Mouse (Mus musculus) urinary bladder, postnatal 4 days (tissue): ENCODE measurements around the gene Gnb5.
"Not testable (repeated sequence)": the region's sequence is repeated elsewhere in the genome, so short reads cannot be mapped to it uniquely, and the experiment has no call there.

Experiments
- DNase-seq, 2 experiments: peaks; one replicate each; pipeline ENCODE4 v3.0.0; 2021 to 2022; ENCODE audit warnings: low spot score in 2 of 2

Gene Gnb5

DNA sequence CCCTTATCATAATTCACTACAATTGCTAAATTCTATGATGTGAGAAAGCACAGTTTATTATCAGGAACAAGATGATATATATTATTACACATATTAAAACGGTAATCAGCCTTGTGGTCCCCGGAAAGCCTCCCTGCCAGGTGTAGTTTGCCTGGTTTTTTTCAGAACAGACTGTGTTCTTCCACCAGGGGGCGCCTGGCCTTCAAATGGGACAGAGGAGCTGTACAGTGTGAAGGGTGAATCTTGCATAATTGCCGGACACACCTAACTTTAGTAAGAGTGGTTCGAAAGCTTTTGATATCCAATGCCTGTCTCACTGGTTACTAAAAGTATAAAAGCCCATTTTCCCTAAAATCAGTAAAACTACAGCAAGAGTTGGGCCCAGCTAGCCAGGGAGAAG is 55.6 kb downstream of the Gnb5 start:
- DNase-seq: peak; percentile 46 to 81

DNA sequence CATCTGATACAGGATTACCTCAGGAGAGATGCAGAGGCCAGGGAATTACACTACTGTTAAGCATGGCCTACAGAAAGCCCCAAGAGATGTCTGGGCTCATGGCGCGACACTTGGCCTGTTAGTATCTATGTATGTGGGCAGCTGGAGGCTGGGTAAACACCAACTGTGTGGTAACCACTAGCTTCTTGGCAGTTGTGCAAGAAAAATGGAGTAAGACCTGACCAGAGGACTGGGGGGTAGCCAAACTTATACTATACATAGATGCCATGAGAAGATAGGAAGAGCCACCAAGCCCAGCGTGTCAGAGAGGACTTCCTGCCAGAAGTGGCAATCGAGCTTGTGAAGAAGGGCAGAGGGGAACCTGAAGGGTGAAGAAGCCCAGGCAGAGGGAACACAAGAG is 56.1 kb downstream of the Gnb5 start:
- no peak for DNase-seq

DNA sequence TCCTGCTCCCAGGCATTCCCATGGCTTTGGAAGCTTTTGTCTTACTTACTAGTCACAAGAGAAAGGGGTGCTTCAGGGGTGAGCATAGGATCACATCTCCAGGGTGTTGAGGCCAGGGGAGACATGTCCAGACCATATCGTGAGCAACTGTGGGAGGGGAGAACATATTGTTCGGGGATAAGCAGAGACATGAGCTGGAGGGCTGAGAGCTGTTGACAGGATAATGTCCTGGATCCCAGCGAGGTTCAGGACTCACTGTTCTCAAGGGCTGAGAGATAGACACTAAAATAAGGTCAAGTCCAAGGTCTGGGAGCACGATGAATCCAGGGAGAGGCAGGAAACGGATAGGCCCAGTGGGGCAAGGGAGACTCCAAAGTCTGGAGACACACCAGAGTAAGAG is 56.9 kb downstream of the Gnb5 start:
- no peak for DNase-seq

DNA sequence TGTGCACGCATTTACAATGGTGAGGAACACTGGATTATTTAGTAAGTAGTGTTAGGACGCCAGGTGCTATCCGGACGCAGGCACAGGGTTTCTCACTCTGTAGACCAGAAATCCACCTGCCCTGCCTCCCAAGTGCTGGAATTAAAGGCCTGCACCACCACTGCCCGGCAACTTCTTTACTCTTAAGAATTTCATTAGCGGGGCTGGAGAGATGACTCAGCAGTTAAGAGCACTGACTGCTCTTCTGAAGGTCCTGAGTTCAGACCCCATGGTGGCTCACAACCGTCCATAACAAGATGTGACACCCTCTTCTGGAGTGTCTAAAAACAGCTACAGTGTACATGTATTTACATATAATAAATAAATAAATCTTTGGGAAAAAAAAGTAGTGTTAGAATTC is 57.6 kb downstream of the Gnb5 start:
- DNase-seq: not testable (repeated sequence)

DNA sequence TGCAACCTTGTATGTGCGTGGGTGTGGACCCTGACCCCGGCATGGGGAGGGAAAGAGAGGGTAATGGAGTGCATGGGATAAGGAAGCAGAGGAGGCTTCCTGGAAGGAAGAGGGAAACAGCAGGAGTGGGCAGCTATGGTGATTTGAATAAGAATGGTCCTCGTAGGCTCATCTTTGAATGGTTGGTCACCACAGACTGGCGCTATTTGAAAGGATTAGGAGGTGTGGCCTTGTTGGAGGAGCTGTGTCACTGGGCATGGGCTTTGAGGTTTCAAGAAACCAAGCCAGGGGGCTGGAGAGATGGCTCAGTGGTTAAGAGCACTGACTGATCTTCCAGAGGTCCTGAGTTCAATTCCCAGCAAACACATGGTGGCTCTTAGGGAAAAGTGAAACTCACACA is 59.1 kb downstream of the Gnb5 start:
- DNase-seq: no peak

DNA sequence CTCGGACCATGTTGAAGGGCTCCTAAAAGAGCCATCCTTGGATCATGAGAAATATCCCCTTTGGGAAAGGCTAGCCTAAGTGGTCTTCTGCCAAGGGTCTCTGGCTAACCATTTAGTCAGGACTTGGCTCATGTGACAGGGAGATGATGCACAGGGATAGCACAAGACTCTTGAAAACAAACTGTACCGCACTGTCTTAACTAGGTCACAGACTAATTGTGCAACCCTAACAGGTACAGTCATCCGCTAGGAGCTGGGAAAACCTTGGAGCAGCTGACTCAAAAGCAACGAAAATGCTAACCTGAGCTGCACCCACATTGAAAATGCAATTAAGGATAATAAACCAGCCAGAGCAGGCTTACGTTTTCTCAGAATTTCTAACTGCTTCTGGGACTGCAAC is 60.1 kb downstream of the Gnb5 start:
- DNase-seq: no peak

DNA sequence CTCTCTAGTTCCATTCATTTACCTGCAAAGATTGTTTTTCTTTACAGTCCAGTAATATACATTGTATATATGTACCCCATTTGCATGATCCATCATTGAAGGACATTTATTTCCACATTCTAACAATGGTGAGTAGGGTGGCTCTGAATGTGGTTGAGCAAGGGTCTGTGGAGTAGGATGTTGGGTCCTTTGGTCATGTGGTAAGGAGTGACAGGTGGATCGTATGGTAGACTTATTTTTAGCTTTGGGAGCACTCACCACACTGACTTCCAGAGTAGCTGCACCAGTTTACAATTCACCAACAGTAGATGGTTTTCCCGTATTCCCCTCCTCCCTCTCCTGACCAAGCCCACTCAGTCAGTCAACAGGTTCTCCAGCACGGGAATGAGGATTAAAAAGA is 62.7 kb downstream of the Gnb5 start:
- no peak for DNase-seq

DNA sequence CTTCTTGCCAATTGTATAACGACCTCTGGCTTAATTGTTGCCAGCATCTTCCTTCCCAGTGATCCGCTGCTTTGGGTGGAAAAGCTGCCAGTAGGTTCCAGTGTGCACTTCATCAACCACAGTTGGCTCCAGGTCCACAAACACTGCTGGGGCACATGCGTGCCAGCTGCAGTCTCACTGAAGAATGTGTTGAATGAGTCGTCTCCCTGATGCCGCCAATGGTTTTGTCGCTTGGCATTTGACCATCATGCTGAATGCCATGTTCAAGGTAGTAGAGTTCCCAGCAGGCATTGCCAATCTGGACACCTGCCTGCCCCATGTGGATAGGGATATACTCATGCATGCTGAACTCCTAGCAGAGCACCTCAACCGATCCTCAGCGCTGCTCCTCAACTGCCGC is 69.5 kb downstream of the Gnb5 start:
- DNase-seq: no peak

DNA sequence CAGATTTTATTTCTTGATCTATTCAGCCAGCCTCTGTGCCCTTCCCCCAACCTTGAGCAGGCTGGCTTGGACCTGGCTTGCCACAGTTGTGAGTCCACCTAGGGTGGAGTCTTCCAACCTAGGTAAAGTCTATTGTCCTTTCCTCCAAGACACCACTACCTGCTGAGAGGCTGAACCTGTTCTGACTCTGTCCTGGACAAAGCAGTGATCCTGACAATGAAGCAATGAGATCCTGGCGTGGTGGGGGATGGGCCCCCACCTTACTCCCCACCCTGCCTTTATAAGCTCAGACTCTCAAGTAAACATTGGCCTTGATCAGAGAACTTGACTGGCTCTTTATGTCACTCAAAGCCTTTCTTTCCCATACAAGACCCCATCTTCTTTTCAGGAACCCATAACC is 70.3 kb downstream of the Gnb5 start:
- no peak for DNase-seq

DNA sequence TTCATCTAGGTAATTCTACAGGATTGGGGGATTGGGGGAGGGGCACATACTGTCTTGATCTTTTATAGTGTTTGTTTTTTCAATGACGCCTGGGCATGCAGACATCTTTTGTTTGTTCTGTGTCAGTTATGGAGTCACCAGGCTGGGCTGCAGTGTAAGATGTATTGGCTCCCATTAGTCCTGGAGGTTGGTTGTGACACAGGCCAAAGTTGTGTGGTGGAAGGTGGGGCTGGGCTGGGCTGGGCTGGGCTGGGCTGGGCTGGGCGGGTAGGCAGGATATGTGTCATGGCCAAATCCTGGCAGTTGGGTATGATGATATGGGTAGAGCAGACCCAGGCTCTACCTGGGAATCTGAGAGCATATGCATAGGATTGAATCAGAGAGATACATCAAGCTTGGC is 72.7 kb downstream of the Gnb5 start:
- no peak for DNase-seq

DNA sequence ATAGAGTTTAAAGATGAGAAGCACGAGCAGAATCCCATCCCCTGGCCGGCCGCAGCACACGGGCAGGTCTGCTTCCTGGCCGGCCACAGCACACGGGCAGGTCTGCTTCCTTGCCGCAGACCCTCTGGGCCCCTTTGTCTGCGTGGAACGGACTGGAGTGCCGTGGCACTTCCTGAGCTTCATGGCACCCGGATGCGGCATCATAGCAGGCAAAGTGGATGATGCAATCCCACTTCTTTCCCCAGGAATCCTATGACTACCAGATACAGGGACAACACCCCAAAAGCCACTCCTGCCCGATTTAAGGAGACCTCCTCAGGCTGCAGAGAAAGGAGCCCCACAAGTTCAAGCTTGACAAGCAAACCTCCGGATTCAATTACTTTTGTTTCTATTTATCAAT is 76.7 kb downstream of the Gnb5 start:
- no peak for DNase-seq

DNA sequence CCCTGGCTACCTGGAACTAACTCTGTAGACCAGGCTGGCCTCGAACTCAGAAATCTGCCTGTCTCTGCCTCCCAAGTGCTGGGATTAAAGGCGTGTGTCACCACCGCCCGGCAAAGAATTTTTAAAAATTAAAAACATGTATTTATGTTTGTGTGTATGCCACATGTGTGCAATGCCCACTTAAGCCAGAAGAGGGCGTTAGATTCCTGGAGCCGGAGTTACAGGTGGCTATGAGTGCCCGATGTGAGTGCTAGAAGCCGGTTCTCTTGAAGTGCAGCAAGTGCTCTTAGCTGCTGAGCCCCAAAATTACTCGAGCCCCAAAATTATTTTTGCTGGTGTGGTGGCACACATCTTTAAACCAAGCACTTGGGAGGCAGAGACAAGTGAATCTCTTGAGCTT is 77.7 kb downstream of the Gnb5 start:
- DNase-seq: no peak

DNA sequence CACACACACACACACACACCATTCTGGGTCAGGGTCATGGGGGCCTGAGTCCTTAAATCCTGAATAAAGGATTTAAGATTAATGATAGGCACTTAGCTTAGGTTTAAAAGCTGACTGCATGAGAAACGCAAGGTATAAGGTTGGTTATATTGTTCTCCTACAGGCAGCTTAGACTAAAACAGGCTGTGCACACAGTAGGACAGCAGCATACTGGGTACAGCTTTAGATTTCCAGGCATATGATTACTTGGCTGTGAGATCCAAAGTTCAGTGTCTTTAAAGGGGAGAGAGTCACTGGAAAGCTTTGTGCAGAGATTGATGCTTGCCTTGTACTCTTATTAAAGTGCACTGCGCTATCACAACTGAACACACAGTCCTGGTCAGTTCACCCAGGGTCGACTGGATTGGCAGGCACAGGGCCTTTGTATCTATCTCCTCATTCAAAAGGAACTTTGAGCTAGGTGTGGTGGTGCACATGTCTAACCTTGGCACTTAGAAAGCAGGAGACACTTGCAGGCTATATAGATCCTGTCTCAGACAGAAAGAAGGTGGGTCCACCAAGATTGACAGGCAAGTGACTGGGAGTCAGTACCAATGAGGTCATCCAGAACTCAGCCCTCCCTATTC is 78.4 kb downstream of the Gnb5 start:
- DNase-seq: no peak

DNA sequence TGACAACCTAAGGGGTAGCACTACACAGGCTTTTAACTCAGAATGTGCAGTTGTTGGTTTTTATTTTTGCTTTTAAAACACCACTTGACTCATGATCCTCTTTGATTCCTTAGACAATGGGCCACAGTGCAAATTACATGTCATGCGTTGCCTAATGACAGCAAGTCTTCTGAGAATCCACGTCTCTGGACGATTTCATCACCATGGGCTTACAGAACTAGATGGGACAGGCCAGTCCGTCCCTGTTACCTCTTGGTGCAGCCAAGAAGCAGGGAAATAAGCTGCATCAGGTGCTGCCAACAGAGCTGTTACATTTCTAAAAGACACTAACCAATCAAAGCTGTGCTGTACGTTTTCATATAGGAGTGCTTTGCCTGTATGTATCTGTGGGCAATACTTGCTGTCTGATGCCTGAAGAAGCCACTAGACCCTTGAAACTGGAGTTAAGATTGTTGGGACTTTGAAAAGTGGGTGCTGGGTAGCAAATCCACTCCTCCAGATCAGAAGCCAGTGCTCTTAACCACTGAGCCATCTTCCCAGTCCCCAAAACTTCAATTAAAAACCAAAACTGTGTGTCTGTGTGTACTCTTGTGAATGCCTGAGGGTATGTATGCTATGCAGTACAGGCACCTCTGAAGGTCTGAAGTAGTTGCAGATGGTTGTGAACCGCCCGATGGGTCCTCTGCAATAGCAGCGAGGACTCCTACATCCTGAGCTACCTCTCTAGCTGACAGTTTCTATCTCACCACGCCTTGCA is 79.3 kb downstream of the Gnb5 start:
- no peak for DNase-seq

DNA sequence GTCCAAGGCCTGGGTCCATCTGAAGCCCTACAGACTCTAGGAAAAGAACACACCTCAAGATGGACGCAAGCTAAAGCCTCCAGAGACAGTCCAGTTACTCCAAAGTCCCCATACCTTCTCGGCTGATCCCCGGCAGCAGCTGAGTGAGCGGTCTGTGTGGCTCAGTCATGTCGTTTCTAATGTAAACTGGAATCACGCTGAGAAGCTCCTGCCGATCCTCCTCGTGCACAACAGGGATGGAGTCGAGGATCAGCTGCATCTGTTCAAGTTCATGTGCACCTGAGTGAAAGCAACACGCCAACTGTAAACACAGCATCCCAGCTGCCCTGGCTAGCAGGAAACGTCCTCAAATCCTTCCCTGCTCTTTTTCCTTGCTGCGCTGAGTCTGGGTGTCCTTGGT is 87.2 kb downstream of the Gnb5 start:
- DNase-seq: no peak
